Mouse (Mus musculus) G1E (cell line): ENCODE results near the gene Traf3ip2.

ENCODE experiments used
- CTCF ChIP-seq: IDR thresholded peaks from 2 replicates; pipeline ENCODE4 v1.5.1; 2012; ENCODE audit warnings: low read depth, low read length, inconsistent platforms, mixed read lengths
- POLR2AphosphoS5 ChIP-seq: IDR thresholded peaks from 2 replicates; pipeline ENCODE4 v1.6.1; 2012; ENCODE audit warnings: low read depth, low read length, inconsistent platforms; ENCODE audit not compliant: insufficient replicate concordance

GRCm38 (mm10) chr10:39616626-39617025 lies 3.9 kb downstream of the Traf3ip2 start:
- no peak for TF ChIP-seq POLR2AphosphoS5
- no peak for TF ChIP-seq CTCF
